ENCODE assay signal across 40 mouse cellular contexts in genomic region chr7:43511707-43512478, GRCm38 (mm10). TPM values are rescaled to one million over a fixed set of nuclear protein-coding genes. Genes with fewer than 3 reads are reported as not detected.
"Had no signal": no experiment of that assay in that cellular context is flagged by ENCODE, and none has a peak within 500 bp of the region (broad histone marks: within the 10 kb centered on the region; RNA-seq: fewer than 3 reads in every experiment).

No protein-coding gene starts in this region.

- ATAC-seq: hindbrain, embryonic 16.5 days; inflammation-experienced regulatory T-cells, adult 6 months; intestine, embryonic 15.5 days; intestine, postnatal 0 days; liver, embryonic 12.5 days had no signal

- H3K4me1 ChIP-seq: heart, embryonic 13.5 days; heart, embryonic 15.5 days; hindbrain, embryonic 10.5 days; hindbrain, embryonic 12.5 days; intestine, embryonic 15.5 days; limb, embryonic 13.5 days; limb, embryonic 15.5 days; liver, embryonic 12.5 days had no signal

- H3K4me3 ChIP-seq: gastrocnemius, adult 2 months; heart, adult 2 months; heart, embryonic 13.5 days; heart, embryonic 15.5 days; hindbrain, embryonic 10.5 days; hindbrain, embryonic 12.5 days; intestine, embryonic 15.5 days; limb, embryonic 13.5 days; limb, embryonic 15.5 days; liver, embryonic 12.5 days had no signal

- H3K27me3 ChIP-seq: heart, embryonic 13.5 days; heart, embryonic 15.5 days; hindbrain, embryonic 12.5 days; intestine, embryonic 15.5 days; limb, embryonic 13.5 days; limb, embryonic 15.5 days; liver, embryonic 12.5 days had no signal

- H3K36me3 ChIP-seq: heart, embryonic 13.5 days; heart, embryonic 15.5 days; hindbrain, embryonic 10.5 days; hindbrain, embryonic 12.5 days; intestine, embryonic 15.5 days; limb, embryonic 13.5 days; limb, embryonic 15.5 days; liver, embryonic 12.5 days had no signal

- H3K9me3 ChIP-seq: heart, embryonic 13.5 days; heart, embryonic 15.5 days; hindbrain, embryonic 10.5 days; hindbrain, embryonic 12.5 days; intestine, embryonic 15.5 days; limb, embryonic 13.5 days; limb, embryonic 15.5 days; liver, embryonic 12.5 days had no signal

- DNase-seq: gastrocnemius, adult 2 months; gastrocnemius, postnatal 10 days; gastrocnemius, postnatal 25 days; heart, adult 2 months; heart, postnatal 14 days; heart, postnatal 36 days; kidney, adult 2 months; kidney, postnatal 10 days; kidney, postnatal 25 days; kidney, postnatal 4 days; layer of hippocampus, adult 9-11 months; layer of hippocampus, postnatal 36 days; left cerebral cortex, postnatal 4 days had no signal

- H3K27ac ChIP-seq: gastrocnemius, adult 2 months; heart, adult 2 months; heart, embryonic 13.5 days; heart, embryonic 15.5 days; hindbrain, embryonic 10.5 days; hindbrain, embryonic 12.5 days; hindbrain, embryonic 14.5 days; intestine, embryonic 15.5 days; limb, embryonic 13.5 days; limb, embryonic 15.5 days; liver, embryonic 12.5 days; liver, embryonic 14.5 days had no signal

RNA-seq across cellular contexts. Expression of gene 4931406B18Rik, which starts 6.2 kb away (rescaled TPM):
- total RNA-seq: gastrocnemius, adult 2 months; gastrocnemius, postnatal 10 days; gastrocnemius, postnatal 25 days; gastrocnemius, postnatal 4 days; heart, adult 2 months; heart, postnatal 14 days; heart, postnatal 36 days; layer of hippocampus, adult 18-20 months; layer of hippocampus, adult 8-10 months; layer of hippocampus, postnatal 14 days; layer of hippocampus, postnatal 36 days; left cerebral cortex, adult 18-20 months; left cerebral cortex, adult 8-10 months; left cerebral cortex, postnatal 10 days; left cerebral cortex, postnatal 25 days; left cerebral cortex, postnatal 4 days; liver, adult 2 months had no signal
- polyA plus RNA-seq: heart, adult 2 months; heart, embryonic 11.5 days; heart, embryonic 13.5 days; heart, embryonic 15.5 days; heart, postnatal 0 days; hindbrain, embryonic 10.5 days; hindbrain, embryonic 12.5 days; inflammation-experienced regulatory T-cells, adult 6 months; intestine, embryonic 15.5 days; intestine, postnatal 0 days; kidney, adult 2 months; kidney, embryonic 14.5 days; kidney, embryonic 16.5 days; limb, embryonic 11.5 days; limb, embryonic 13.5 days; limb, embryonic 15.5 days; liver, adult 2 months; liver, embryonic 12.5 days; liver, embryonic 14.5 days had no signal

RNA-seq across cellular contexts. Expression of gene Iglon5, which starts 22.0 kb away (rescaled TPM):
- polyA plus RNA-seq: heart, embryonic 15.5 days; heart, postnatal 0 days had no signal
